Mouse (Mus musculus) frontal cortex, adult (tissue): Measurements from ENCODE around the gene Dpf2.

Experiments used
- ATAC-seq: cut with Nextera tagmentation; 2 replicates; pipeline ENCODE4 v1.9.2; 2017; ENCODE audit warnings: mild to moderate bottlenecking, moderate library complexity, mixed read lengths; ENCODE audit not compliant: low TSS enrichment

Gene Dpf2

GRCm38 (mm10) chr19:5913007-5913719, at the start of gene Dpf2:
Gene Dpf2 (minus strand): TSS chr19:5913010.
- ATAC-seq: peak; percentile 22; the same call in 1 of the 2 replicates

GRCm38 (mm10) chr19:5957371-5957770, 44.6 kb upstream of the Dpf2 start:
- no peak for ATAC-seq

DNA sequence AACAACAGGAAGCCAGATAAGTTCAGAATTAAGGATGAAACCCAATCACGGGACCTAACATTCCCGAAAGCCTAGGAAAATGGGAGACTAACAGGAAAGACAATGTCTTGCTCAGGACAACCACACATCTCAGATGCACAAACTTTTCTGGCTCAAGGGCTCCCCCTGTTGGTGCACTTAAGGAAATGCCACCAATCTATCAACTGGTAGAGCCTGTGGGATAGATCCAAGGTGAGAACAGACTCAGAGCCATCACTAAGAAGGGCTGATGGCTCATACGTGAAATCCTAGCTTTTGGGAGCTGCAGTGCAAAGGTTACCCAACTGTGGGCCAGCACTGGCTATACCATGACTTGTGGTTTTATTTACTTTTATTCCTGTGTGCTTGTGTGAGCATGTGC, 43.9 kb upstream of the Dpf2 start:
- ATAC-seq: peak; percentile 57

DNA sequence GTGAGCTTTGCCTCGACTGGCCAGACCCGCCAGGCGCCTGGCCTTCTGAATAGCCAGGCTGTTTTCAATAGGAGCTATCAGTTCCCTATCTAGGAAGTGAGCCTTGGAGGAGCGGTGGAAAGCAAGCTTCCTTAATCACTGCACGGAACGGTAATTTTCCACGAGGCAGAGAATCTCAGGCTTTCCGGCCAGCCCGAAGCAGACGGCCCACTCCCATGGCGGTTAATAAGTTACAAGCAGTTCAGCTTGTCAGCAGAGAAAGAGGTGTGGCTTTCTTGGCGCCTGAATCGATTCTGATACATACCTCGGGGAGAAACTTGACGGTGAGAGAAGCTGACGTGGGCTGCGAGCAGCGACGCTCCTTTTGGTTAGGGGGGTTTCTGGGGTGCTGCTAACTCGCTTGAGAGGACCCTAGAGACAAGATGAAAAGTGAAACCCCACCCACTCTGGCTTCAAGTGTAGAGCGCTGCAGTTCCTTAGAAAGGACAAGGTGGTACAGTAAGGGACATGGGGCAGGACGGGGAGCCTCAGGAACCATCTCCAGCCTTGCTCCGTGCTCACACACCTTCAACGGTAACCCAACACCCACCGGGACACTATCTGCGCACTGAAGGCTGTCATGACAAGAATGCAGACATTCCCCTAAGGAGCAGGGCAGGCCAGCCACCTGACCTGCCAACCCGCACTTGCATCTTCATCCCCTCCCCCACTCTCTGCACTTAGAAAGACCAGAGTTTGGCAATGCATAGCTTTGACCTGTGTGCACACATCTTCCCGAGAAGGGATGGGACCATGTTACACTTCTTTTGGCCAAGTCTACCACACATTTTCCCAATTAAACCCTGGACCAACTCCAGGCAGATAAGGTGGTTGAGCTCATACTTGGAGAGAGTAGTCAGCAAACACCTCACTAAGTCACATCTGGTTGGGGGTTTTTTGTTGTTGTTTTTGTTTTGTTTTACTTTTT, 43.2 kb upstream of the Dpf2 start:
- no peak for ATAC-seq

DNA sequence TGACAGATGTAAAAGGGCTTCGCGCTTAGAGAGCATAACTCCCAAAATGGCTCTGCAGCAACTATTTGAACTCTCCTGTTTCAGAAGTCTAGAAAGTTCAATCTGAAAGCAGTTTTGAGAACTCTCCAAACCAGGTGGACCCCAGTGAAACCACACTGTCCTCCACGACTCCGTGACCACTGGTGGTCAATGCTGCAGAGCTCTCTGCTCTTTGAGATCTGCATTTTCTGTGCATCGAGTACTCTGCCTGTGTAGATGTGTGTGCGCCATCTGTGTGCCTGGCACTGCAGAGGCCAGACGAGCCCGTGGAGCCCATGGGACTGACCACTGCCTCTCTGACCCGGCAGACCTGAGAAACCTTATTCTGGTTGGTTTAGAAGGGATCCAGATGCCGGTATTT, 42.1 kb upstream of the Dpf2 start:
- no peak for ATAC-seq

- no peak for ATAC-seq
Observed at GRCm38 (mm10) chr19:5954031-5954710, 41.4 kb upstream of the Dpf2 start.

GRCm38 (mm10) chr19:5953201-5953770, 40.5 kb upstream of the Dpf2 start:
- ATAC-seq: no peak

DNA sequence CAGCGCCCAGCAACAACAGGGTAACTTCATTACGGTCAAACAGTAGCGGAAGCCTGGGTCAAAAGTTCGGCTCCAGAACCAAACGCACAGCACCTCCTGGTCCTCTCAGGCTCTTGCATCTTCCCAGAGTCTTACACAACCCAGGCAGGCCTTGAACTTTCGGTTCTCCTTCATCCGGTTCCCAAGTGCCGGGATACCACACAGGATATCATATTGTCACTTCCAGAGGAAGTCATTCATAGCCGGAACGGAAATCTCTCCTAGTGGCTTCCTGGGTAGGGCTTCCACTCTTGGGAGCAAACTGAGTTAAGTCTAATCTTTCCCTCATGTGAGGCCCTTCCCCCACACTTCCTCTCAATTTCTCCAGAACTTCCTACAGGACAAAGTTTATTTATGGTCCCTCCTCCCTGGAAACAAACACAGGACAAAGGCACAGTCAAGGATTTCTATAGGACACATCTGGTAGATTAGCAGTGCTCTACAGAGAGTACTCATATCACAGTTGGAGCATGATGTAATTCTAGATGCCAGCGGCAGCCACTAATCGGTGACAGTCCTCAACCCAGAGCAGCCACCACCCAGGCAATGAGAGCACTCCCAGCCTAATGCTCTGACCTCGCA, 39.4 kb upstream of the Dpf2 start:
- ATAC-seq: no peak

- no peak for ATAC-seq
Observed at GRCm38 (mm10) chr19:5951631-5952030, 38.8 kb upstream of the Dpf2 start.

DNA sequence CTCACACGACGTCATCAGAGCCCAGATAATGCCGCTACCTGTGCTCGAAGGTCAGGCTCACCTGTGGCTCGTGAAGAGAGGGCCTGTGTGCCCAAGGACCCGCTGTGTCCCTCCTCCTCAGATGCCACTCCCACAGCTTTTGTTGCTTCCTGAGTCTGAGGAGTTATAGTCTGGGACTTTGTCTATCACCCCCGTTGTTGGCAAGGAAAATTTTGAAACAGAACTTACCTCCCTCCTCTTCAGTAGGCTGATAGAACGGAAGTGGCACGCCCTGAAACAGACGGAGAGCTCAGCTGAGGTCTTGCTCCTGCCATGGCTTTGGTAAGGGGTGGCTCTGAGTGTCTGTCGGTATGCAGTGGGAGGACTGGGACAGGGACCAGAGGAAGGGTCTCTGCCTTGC, 37.4 kb upstream of the Dpf2 start:
- no peak for ATAC-seq

- no peak for ATAC-seq
Observed at GRCm38 (mm10) chr19:5945891-5946290, 33.1 kb upstream of the Dpf2 start.

- ATAC-seq: peak; percentile 27; the same call in 1 of the 2 replicates
Observed at GRCm38 (mm10) chr19:5945027-5945426, 32.2 kb upstream of the Dpf2 start.

DNA sequence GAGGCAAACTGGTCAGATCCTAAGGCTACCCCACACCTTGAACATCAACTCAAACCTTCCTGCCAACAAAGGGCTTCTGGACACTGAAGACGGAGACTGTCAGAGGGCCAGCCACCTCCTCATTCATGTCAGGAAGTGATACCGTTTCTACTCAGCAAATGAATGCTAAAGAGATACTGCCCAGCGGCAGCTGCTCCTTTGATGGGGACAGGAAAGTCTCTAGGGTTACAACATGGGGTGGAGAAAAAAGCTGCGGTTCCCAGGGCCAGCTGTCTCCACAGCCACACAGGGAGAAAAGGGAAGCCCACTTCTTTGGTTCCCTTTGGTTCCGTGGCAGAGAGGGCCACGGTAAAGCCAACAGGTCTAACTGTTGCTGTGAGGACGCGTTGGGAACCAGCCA, 31.3 kb upstream of the Dpf2 start:
- ATAC-seq: no peak

DNA sequence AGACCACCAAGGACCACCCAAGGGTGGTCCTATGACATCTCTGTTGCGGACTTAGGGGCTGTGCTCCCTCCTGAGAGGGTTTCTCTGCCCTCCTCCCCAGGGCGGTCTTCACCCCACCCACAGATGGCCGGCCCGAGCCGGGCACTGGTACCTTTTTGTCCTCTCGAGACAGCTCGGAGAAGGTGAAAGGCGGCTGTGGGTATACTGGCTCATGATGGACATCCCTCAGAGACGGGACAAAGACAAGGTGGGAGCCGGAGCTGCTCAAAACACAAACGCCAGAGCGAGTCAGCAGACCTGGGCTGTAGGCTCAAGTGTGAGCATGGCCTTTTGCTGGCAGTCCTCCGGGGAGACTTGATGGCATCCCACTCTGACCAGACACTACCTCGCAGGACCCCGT, 30.6 kb upstream of the Dpf2 start:
- ATAC-seq: no peak

- ATAC-seq: no peak
Observed at GRCm38 (mm10) chr19:5942581-5942980, 29.8 kb upstream of the Dpf2 start.

- no peak for ATAC-seq
Observed at GRCm38 (mm10) chr19:5940656-5941055, 27.8 kb upstream of the Dpf2 start.

GRCm38 (mm10) chr19:5940173-5940572, 27.4 kb upstream of the Dpf2 start:
- no peak; the same call in 1 of the 2 replicates for ATAC-seq

DNA sequence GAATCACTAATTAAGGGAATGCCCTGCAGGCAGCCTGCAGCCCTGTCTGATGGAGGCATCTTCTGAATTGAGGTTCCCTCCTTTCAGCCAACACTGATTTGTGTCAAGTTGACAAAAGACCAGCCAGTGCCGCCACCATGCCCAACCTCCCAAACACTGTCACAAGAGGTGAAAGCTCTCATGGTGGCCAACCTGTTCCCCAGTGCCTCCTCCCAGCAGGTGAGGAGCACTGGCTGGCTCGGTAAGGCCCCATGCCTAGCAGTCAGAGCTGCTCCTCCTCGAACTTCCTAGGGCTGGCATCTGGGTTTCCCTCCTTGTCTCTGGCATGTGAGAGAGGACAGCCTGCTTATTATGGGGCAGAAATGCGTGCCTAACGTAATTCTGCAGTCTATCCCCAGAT, 26.9 kb upstream of the Dpf2 start:
- no peak for ATAC-seq

- no peak for ATAC-seq
Observed at GRCm38 (mm10) chr19:5938516-5938915, 25.7 kb upstream of the Dpf2 start.

- ATAC-seq: no peak
Observed at GRCm38 (mm10) chr19:5937836-5938406, 25.1 kb upstream of the Dpf2 start.
